Mouse (Mus musculus) c-Kit-positive CD71-positive TER-119-negative erythroid progenitor cells, embryonic 14.5 days (primary cell): ENCODE measurements around the gene Hmgb1.

ENCODE experiments used
- DNase-seq: peaks from one replicate; pipeline ENCODE4 v3.0.0-alpha.2; 2013; ENCODE audit warnings: low read depth

Hmgb1 gene

DNA sequence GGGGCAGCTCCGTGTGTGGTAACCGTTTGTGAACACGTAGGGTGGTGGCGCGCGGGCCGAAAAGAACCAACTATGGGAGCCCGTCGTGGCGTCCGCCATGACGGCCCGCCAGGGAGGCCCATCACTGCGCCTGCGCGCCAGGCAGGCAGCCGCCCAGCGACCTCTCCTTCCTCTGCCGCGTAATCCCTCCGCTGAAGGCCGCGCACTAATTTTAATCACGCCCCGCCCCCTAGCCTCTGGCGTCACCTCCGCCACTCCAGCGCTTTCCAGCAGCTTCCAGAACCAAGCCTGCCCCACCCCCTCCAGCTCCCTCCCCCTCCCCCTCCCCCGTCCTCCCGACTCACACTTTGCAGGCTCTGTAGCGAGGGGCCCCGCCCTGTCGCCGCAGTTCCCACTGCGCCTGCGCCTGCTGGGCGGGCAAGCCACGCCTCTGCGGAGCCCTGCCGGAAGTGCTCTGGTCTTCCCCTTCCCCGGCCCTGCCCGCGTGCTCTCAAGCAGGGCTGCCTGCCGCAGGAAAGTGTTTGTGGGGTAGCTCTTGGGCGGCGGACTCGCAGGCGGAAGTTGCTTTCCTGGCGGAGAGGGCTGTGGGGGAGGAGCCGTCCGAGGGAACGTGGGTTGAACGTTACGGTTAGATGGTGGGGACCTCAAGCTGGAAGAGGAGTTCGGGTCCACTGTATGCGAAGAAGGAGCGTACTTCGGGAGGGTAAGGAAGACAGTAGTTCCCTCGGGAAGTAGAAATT is at the start of gene Hmgb1, which contains the start of gene Uspl1:
Gene Hmgb1, minus strand, starts transcription at position 386 of the 740 bp plus-strand sequence.
Gene Uspl1, plus strand, starts transcription at position 247 of the 740 bp plus-strand sequence.
- peak; percentile 95 for DNase-seq

DNA sequence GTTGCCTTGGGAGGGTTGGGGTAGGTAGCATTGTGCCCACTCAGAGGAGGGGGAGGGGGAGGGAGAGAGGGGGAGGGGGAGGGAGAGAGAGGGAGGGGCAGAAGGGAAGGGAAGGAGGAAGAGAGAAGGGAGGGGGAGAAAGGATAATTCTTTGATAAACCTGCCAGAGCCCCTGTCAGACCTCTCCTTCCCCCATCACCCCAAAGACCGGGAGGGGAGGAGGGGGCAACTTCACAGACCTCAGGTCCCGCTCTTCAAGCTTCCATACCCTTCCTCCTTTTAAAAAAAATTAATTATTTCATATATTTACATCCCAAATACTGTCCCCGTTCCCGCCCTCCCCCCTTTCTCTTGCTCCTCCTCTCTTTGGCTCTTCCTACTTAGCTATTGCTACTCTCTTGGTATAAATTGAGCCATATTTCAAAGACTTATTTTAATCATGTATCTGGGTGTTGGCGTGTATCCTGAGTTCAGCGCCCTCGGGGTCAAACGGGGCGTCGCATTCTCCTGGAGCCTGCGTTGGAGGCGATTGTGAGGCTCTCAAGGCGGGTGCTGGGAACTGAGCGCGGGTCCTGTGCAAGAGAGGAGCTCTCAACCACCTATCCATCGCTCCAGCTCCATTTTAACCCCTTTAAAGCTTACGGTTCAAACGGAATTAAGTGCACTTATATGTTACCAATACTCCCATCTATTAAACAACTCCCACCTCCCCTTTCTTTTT is 45.5 kb upstream of the Hmgb1 start:
- DNase-seq = no peak

DNA sequence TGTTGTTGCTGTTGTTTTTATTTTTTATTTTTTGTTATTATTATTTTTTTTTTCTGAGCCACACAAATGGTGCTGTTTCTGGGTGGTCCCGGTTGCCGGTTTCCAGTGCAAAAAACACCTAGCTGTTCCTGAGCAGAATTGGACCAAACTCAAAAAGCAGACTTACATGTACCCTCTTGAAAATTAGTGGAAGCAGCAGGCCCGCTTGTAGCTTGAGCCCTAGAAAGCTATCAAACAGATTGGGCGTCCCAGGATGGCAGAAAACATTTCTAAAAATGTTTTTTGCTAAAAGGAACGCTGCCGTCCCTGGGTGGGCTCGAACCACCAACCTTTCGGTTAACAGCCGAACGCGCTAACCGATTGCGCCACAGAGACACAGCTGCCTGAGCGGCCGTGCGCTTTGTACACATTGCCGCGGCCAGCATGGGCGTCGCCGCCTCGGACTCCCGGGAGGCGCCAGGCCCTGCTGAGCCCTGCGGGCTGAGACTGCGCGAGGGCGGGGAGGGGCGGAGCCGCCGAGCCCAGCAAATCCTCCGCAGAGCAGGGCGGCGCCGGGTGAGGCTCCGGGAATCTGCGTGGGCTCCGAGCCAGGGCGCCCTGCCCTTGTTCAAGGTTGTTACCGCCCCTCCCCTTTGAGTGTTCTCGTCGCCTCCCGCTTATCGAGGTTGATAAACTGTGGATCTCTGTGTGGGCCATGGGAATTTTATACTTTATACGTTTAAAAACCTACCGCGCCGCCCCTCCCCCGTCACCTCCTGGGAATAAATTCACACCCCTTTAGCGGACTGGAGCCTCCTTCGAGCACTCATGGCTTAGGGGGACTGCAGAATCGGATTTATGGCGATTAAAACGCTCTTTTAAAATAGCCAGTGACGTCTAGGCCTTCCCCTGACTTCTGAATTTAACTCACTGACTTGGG is 44.7 kb upstream of the Hmgb1 start:
- peak; percentile 93 for DNase-seq

DNA sequence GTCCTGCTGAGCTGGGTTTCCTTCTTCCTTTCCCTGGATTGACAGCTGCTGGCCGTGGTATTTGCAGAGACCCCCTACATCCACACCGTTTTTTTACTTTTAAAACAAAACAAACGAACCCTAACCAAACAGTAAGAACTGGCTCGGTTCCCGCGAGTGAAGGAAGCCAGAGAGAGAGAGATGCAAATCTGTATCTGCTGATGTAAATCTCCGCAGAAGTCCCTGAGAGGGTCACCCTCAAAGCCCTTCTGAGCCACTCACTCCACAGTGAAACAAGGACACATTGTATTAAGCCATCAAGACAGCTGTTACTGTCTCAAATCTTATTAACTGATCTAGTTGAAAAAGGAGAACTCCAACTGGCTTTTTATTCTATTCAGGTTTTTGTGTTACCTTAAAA is 40.4 kb upstream of the Hmgb1 start:
- DNase-seq = no peak

GRCm38 (mm10) chr5:149221355-149221754 is 37.1 kb upstream of the Hmgb1 start:
- no peak for DNase-seq

GRCm38 (mm10) chr5:149219493-149219892 is 35.2 kb upstream of the Hmgb1 start:
- DNase-seq = peak; percentile 71

- DNase-seq = no peak
These were observed 33.5 kb upstream of the Hmgb1 start for GRCm38 (mm10) chr5:149217524-149218357.

DNA sequence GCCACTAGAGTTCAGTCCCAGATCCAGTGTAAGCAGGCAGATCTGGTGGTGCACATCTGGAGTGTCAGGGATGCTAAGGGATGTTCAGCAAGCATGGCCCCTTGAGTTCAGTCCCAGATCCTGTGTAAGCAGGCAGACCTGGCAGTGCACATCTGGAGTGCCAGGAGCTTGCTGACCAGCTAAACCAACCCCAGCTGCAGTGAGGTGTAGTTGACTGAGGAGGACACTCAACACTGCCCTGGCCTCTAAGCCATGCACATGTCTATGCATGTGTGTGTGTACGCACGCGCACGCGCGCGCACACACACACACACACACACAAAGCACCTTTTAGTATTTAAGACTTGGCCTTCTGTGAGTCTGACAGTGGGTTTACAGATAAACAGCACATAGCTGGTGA is 31.3 kb upstream of the Hmgb1 start:
- DNase-seq = no peak

DNA sequence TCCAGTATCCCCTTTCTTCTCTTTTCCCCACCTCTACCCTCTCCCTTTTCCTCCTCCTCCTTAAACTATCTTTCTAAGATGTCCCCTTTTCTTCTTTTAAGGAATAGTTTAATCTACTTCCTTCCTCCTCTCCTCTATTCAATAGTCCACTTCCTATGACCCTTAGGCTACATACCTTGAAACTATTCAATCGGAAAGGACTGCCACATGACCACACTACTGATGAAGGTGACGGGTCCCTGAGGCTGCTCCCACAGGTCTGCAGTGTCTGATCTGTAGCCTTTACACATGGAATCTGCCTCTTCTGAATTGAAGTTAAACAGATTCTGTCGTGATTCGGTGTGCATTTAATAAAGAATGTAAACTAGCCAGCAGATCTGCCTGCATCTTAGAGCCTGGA is 28.5 kb upstream of the Hmgb1 start:
- no peak for DNase-seq

- no peak for DNase-seq
These were observed 26.8 kb upstream of the Hmgb1 start for GRCm38 (mm10) chr5:149211041-149211440.

GRCm38 (mm10) chr5:149209328-149209727 is 25.0 kb upstream of the Hmgb1 start:
- no peak for DNase-seq

DNA sequence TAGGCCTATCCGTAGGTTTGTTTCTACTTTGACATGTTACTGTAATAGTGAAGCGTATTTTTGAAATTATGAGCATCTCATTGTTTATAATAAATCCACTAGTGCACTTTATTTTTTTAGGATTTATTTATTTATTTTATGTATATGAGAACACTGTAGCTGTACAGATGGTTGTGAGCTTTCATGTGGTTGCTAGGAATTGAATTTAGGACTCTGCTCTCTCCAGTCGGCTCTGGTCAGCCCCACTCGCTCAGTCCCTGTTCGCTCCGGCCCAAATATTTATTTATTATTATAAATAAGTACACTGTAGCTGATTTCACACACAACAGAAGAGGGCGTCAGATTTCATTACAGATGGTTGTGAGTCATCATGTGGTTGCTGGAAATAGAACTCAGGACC is 24.5 kb upstream of the Hmgb1 start:
- DNase-seq = no peak

DNA sequence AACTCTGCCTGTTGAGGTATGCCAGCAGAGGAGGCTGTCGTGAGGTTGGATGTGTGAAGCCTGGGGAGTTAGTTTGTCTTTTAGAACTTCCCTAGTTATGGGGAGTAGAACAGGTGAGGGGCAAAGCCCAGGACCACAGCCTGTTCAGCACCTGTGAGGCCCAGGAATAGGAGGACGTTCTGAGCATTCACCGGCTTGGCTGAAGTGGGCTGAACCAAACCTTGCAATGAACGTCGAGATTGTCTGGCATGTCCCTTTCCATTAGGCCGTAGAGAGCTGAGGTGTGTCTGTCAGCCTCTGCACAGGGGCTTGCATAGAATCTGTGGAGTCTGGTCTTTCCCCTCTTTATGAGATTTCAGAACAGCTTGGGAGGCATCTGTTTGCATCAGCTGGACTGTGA is 23.4 kb upstream of the Hmgb1 start:
- DNase-seq = no peak

- DNase-seq = no peak
These were observed 22.0 kb upstream of the Hmgb1 start for GRCm38 (mm10) chr5:149206286-149206685.

DNA sequence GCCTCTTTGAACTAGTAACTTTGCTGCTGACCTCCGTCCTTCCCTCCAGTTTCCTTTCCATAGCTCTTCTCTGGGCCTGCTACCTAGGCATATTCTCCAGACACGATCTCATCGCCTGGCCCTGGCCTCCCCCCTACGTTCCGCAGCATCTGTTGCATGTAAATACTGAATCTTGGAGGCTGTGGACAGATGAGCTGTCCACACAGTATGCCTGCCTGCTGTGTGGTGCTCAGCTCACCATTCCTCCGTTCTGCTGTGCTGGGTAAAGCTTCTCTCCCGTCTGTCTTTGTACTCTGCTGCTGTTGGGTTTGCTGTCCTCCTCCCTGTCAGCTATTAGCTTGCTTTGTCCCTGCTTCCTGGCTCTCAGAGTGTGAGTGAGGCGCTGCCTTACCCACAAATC is 21.0 kb upstream of the Hmgb1 start:
- no peak for DNase-seq

- DNase-seq = no peak
These were observed 20.5 kb upstream of the Hmgb1 start for GRCm38 (mm10) chr5:149204822-149205221.

GRCm38 (mm10) chr5:149203796-149204375 is 19.6 kb upstream of the Hmgb1 start:
- DNase-seq = no peak

DNA sequence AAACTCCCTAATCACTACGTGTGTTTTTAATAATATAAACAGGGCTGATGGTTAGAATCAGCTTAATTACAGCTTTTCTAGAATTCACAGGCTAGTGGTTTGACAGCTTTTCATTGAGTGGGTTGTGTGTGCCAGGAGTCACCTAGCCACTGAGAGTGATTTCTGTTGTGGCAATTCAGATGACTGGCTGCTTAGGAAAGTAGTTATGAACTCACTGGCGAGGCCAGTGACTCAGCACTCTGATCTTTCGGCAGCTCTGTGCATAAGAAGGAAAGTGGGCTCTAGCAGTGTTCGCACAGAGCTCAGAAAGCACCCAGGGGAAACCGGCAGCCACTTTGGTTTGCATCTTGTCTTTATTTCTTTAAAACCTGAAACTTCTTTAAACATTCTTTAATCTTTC is 18.7 kb upstream of the Hmgb1 start:
- DNase-seq = no peak

DNA sequence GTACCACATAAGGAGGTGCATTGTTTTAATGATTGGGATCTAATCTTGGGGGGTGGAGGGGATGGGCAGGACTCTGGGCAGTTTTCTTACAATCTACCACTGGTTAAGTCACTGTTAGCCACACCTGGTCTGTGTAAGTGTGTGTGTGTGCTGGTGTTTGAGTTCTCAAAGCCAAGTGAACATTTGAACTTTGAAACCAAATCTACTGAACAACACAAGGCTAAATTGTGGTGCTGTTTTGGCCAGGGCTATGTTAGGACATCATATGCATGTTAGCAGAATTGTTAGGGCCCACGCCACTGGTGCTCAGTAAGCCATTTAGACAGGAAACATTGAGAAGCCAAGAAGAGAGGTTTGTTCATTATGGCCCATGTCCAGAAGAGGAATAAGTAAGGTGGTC is 14.5 kb upstream of the Hmgb1 start:
- DNase-seq = no peak

GRCm38 (mm10) chr5:149196611-149197010 is 12.3 kb upstream of the Hmgb1 start:
- DNase-seq = no peak

DNA sequence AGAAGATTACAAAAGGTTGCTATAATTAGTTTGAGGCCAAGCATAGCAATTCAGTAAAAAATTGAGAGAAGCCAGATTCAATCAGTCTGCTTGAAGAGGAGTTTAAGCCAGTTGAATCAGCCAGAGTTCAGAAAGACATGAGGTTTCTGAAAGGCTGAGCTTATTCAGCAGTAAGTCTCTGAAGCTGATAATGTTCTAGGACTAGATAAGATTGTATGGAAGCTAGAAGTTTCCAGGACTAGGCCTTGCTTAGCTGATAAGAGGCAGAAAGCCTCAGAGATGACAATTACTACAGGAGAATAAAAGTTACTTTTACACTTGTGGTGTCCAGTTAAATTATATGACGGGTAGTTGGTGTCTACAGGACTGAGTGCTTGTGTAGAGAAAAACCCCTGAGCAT is 5.9 kb upstream of the Hmgb1 start:
- DNase-seq = no peak
